ENCODE assay signal across 8 mouse cellular contexts in genomic region chr12:98746746-98747379, GRCm38 (mm10). TPM values are rescaled to one million over a fixed set of nuclear protein-coding genes. Genes with fewer than 3 reads are reported as not detected.
DNase-seq lines count a peak whose midpoint lies in the region; ATAC-seq and TF ChIP-seq lines count a peak whose summit lies in the region.

TSS of gene Zc3h14 (plus strand) at chr12:98746964.

- H3ac ChIP-seq in C2C12 (ENCODE audit: control insufficient read depth, insufficient read length, low read depth) = peak within 1 kb of the TSS; percentile 77

- no peaks in the 10 kb centered on the region for H3K27me3 ChIP-seq in C2C12 (ENCODE audit: control insufficient read depth, insufficient read depth, insufficient read length)
- peaks cover 4% of the 10 kb centered on the region; the same call in 1 of the 2 replicates for H3K27me3 ChIP-seq in erythroblast, embryonic 14.5 days (ENCODE audit: control insufficient read depth)
- no peaks in the 10 kb centered on the region for H3K27me3 ChIP-seq in heart, embryonic 12.5 days (replicated peaks)
- no peaks in the 10 kb centered on the region for H3K27me3 ChIP-seq in kidney, postnatal 0 days (ENCODE audit: insufficient read depth, low read length)
- no peaks in the 10 kb centered on the region for H3K27me3 ChIP-seq in liver, embryonic 11.5 days (replicated peaks; ENCODE audit: control insufficient read depth, insufficient read depth, low read length)
- no peaks in the 10 kb centered on the region for H3K27me3 ChIP-seq in stomach, embryonic 14.5 days (ENCODE audit: control insufficient read depth, insufficient read depth, low read length)

- peaks cover 25% of the 10 kb centered on the region for H3K4me1 ChIP-seq in erythroblast, embryonic 14.5 days (ENCODE audit: control insufficient read depth)
- peaks cover 16% of the 10 kb centered on the region for H3K4me1 ChIP-seq in heart, embryonic 12.5 days (replicated peaks)
- no peaks in the 10 kb centered on the region; the same call in 1 of the 2 replicates for H3K4me1 ChIP-seq in kidney, postnatal 0 days (replicated peaks; ENCODE audit: insufficient read depth, low read length)
- peaks cover 11% of the 10 kb centered on the region for H3K4me1 ChIP-seq in liver, embryonic 11.5 days (replicated peaks; ENCODE audit: control insufficient read depth, insufficient read depth, low read length)
- H3K4me1 ChIP-seq in stomach, embryonic 14.5 days (ENCODE audit: control insufficient read depth, insufficient read depth, low read length) = peaks cover 17% of the 10 kb centered on the region

- H3K79me2 ChIP-seq in C2C12 (ENCODE audit: control insufficient read depth, insufficient read depth) = peaks cover 49% of the 10 kb centered on the region

- H3K27ac ChIP-seq in heart, embryonic 12.5 days (ENCODE audit: poor library complexity, severe bottlenecking) = peak within 1 kb of the TSS; percentile 91
- H3K27ac ChIP-seq in kidney, postnatal 0 days = peak within 1 kb of the TSS; percentile 93
- peak within 1 kb of the TSS; percentile 88 for H3K27ac ChIP-seq in liver, embryonic 11.5 days (ENCODE audit: low read depth, low read length)
- peak within 1 kb of the TSS; percentile 85 for H3K27ac ChIP-seq in stomach, embryonic 14.5 days (ENCODE audit: low read length)

- peak; percentile 97 for DNase-seq in brain, embryonic 14.5 days (ENCODE audit: low read depth)
- peak; percentile 93 for DNase-seq in kidney, postnatal 0 days (ENCODE audit: low spot score)
- DNase-seq in liver, embryonic 11.5 days (ENCODE audit: low spot score) = peak; percentile 93
- DNase-seq in naive thymus-derived CD4-positive, alpha-beta T cell, adult 2 months (ENCODE audit: low read depth) = peak; percentile 99

- TF ChIP-seq CTCF in C2C12 (IDR thresholded peaks at IDR 0.05; ENCODE audit: control insufficient read depth, insufficient read depth, insufficient read length) = peak; percentile 76
- TF ChIP-seq CTCF in brain, embryonic 14.5 days (IDR thresholded peaks at IDR 0.05; ENCODE audit: borderline replicate concordance, extremely low read depth, insufficient read depth, insufficient read length) = peak; percentile 71
- peak; percentile 72 for TF ChIP-seq CTCF in kidney, postnatal 0 days (IDR thresholded peaks at IDR 0.05; ENCODE audit: low read depth)

- H3K4me3 ChIP-seq in C2C12 (ENCODE audit: insufficient read depth, poor library complexity, severe bottlenecking) = peak within 1 kb of the TSS; percentile 60
- peak within 1 kb of the TSS; percentile 88 for H3K4me3 ChIP-seq in erythroblast, embryonic 14.5 days (replicated peaks)
- peak within 1 kb of the TSS; percentile 96 for H3K4me3 ChIP-seq in heart, embryonic 12.5 days
- peak within 1 kb of the TSS; percentile 96 for H3K4me3 ChIP-seq in kidney, postnatal 0 days (replicated peaks; ENCODE audit: low read depth, low read length)
- peak within 1 kb of the TSS; percentile 91 for H3K4me3 ChIP-seq in liver, embryonic 11.5 days (ENCODE audit: low read depth, low read length)
- H3K4me3 ChIP-seq in stomach, embryonic 14.5 days (ENCODE audit: low read depth, low read length) = peak within 1 kb of the TSS; percentile 84

- peaks cover 12% of the 10 kb centered on the region for H3K36me3 ChIP-seq in C2C12 (ENCODE audit: control insufficient read depth, insufficient read depth)
- H3K36me3 ChIP-seq in erythroblast, embryonic 14.5 days (ENCODE audit: control insufficient read depth) = peaks cover 24% of the 10 kb centered on the region
- H3K36me3 ChIP-seq in heart, embryonic 12.5 days = 0 out of 2 replicates have a peak, but pooled peaks cover 3% of the 10 kb centered on the region
- H3K36me3 ChIP-seq in kidney, postnatal 0 days (ENCODE audit: insufficient read depth, low read length) = no peaks in the 10 kb centered on the region
- H3K36me3 ChIP-seq in liver, embryonic 11.5 days (ENCODE audit: control insufficient read depth, insufficient read depth, low read length) = no peaks in the 10 kb centered on the region
- H3K36me3 ChIP-seq in stomach, embryonic 14.5 days (ENCODE audit: control insufficient read depth, insufficient read depth, low read length) = peaks cover 2% of the 10 kb centered on the region; the same call in 1 of the 2 replicates

- ATAC-seq in heart, embryonic 12.5 days (ENCODE audit: insufficient number of reproducible peaks, low FRiP score) = peak; percentile 95
- peak; percentile 91 for ATAC-seq in kidney, postnatal 0 days (replicated peaks; ENCODE audit: low FRiP score, low read depth)
- peak; percentile 89 for ATAC-seq in liver, embryonic 11.5 days (replicated peaks; ENCODE audit: low FRiP score)
- peak; percentile 89 for ATAC-seq in stomach, embryonic 14.5 days (ENCODE audit: insufficient number of reproducible peaks, insufficient read depth, low FRiP score, low read depth)

- peak within 1 kb of the TSS; percentile 87 for H3K4me2 ChIP-seq in heart, embryonic 12.5 days
- H3K4me2 ChIP-seq in kidney, postnatal 0 days (ENCODE audit: low read length) = peak within 1 kb of the TSS; percentile 67
- H3K4me2 ChIP-seq in liver, embryonic 11.5 days = peak within 1 kb of the TSS; percentile 79
- H3K4me2 ChIP-seq in stomach, embryonic 14.5 days (replicated peaks; ENCODE audit: low read depth, low read length) = peak within 1 kb of the TSS; percentile 72

- TF ChIP-seq POLR2A in brain, embryonic 14.5 days (IDR thresholded peaks at IDR 0.05; ENCODE audit: borderline replicate concordance, extremely low read depth, insufficient read depth, insufficient read length, poor library complexity, severe bottlenecking) = peak; percentile 61; the same call in 1 of the 2 replicates

- peak within 1 kb of the TSS; percentile 95 for H3K9ac ChIP-seq in heart, embryonic 12.5 days
- peak within 1 kb of the TSS; percentile 94 for H3K9ac ChIP-seq in kidney, postnatal 0 days (ENCODE audit: low read depth, low read length)
- peak within 1 kb of the TSS; percentile 87 for H3K9ac ChIP-seq in liver, embryonic 11.5 days (ENCODE audit: low read depth, low read length)
- peak within 1 kb of the TSS; percentile 86 for H3K9ac ChIP-seq in stomach, embryonic 14.5 days (replicated peaks; ENCODE audit: low read depth, low read length)

- under 1% methylated on average over 76 of the region's 87 CpGs for WGBS in heart, embryonic 12.5 days
- WGBS in kidney, postnatal 0 days = under 1% methylated on average over 65 of the region's 87 CpGs
- WGBS in liver, embryonic 11.5 days = under 1% methylated on average over 85 of the region's 87 CpGs
- under 1% methylated on average over 76 of the region's 87 CpGs for WGBS in stomach, embryonic 14.5 days

- H3K9me3 ChIP-seq in erythroblast, embryonic 14.5 days (ENCODE audit: control insufficient read depth, low read length) = no peaks in the 10 kb centered on the region
- H3K9me3 ChIP-seq in heart, embryonic 12.5 days (replicated peaks) = no peaks in the 10 kb centered on the region
- H3K9me3 ChIP-seq in kidney, postnatal 0 days (replicated peaks; ENCODE audit: low read length) = no peaks in the 10 kb centered on the region
- no peaks in the 10 kb centered on the region for H3K9me3 ChIP-seq in liver, embryonic 11.5 days (ENCODE audit: control insufficient read depth, low read length)
- H3K9me3 ChIP-seq in stomach, embryonic 14.5 days (ENCODE audit: control insufficient read depth, low read depth, low read length) = no peaks in the 10 kb centered on the region

- peaks cover 46% of the 10 kb centered on the region for H3K79me3 ChIP-seq in C2C12 (ENCODE audit: low read depth)

TF ChIP-seq in C2C12, 6 proteins besides CTCF, POLR2A, EP300 and RAD21:
- TF ChIP-seq FOSL1 (IDR thresholded peaks at IDR 0.05; ENCODE audit: insufficient read depth, low read length, poor library complexity, severe bottlenecking) (no peak), USF1 (IDR thresholded peaks at IDR 0.05; ENCODE audit: low read depth) (no peak), MAX (IDR thresholded peaks at IDR 0.05) (no peak), MYOG (IDR thresholded peaks at IDR 0.05; ENCODE audit: control insufficient read depth, extremely low read depth, insufficient read length) (no peak), MYOD1 (IDR thresholded peaks at IDR 0.05; ENCODE audit: control insufficient read depth, insufficient read length, low read depth) (no peak), CEBPB (IDR thresholded peaks at IDR 0.05; ENCODE audit: low read depth) (no peak)
TF ChIP-seq in C2C12: peak in this region for 0.

RNA-seq across cellular contexts. Expression of gene Zc3h14, which starts in this region (rescaled TPM):
- polyA plus RNA-seq in C2C12 (2012; fragmentation: generic; extraction: Trizol) = 29.6 TPM
- polyA plus RNA-seq in brain, embryonic 14.5 days (2012; rRNA removed) = 135 and 138 TPM in 2 replicates
- polyA plus RNA-seq in erythroblast, embryonic 14.5 days (2012) = 0.36 and 0.65 TPM in 2 replicates
- polyA plus RNA-seq in heart, embryonic 12.5 days (2016; fragmentation: Nextera tagmentation; extraction: Ambion mirVana) = 112 and 117 TPM in 2 replicates
- polyA plus RNA-seq in kidney, postnatal 0 days (2015; fragmentation: Nextera tagmentation; extraction: Ambion mirVana) = 105 and 107 TPM in 2 replicates
- 109 and 116 TPM in 2 replicates for polyA plus RNA-seq in liver, embryonic 11.5 days (2014; fragmentation: Nextera tagmentation; extraction: Ambion mirVana)
- polyA plus RNA-seq in stomach, embryonic 14.5 days (2014; fragmentation: Nextera tagmentation; extraction: Ambion mirVana) = 137 and 144 TPM in 2 replicates

Comparison
In these comparisons a context has a peak if more than half of its experiments do, and no peak if none do; other contexts are left out.
1. Peak in every context shown above with its lines: DNase-seq, ATAC-seq, H3K4me3 ChIP-seq and H3K27ac ChIP-seq.
2. RNA of gene Zc3h14 (polyA plus RNA-seq): 135 to 138 TPM in brain, embryonic 14.5 days, 137 to 144 TPM in stomach, embryonic 14.5 days, 112 to 117 TPM in heart, embryonic 12.5 days, 109 to 116 TPM in liver, embryonic 11.5 days, 105 to 107 TPM in kidney, postnatal 0 days and 29.6 TPM in C2C12 (single experiment); 0.36 to 0.65 TPM in erythroblast, embryonic 14.5 days; every median in the first group is over 10 times any median in the second.